Mouse (Mus musculus) stomach, embryonic 14.5 days (tissue): ENCODE measurements around the gene Klk13. TPM values are rescaled to one million over a fixed set of nuclear protein-coding genes. Genes with fewer than 3 reads are reported as not detected.
"Not testable (repeated sequence)": the region's sequence is repeated elsewhere in the genome, so short reads cannot be mapped to it uniquely, and the experiment has no call there.

Experiments used
- ATAC-seq: fragments of 200-750 bp; cut with Nextera tagmentation; 2 replicates; pipeline ENCODE4 v1.8.0; 2017; ENCODE audit warnings: low read depth, moderate TSS enrichment; ENCODE audit not compliant: insufficient number of reproducible peaks, insufficient read depth, low FRiP score
- H3K27ac ChIP-seq: fragments of 300-500 bp; sonication (generic); 2 replicates; pipeline ENCODE4 v1.5.1; 2014; ENCODE audit warnings: mild to moderate bottlenecking, low read length, moderate library complexity, mixed read lengths
- H3K27me3 ChIP-seq: fragments of 300-500 bp; sonication (generic); 2 replicates; pipeline ENCODE4 v1.6.1; 2014; ENCODE audit warnings: low read length, control low read depth, mixed read lengths; ENCODE audit not compliant: control insufficient read depth, insufficient read depth
- H3K36me3 ChIP-seq: fragments of 300-500 bp; sonication (generic); 2 replicates; pipeline ENCODE4 v1.6.1; 2014; ENCODE audit warnings: mild to moderate bottlenecking, control low read depth, low read length, moderate library complexity, mixed read lengths; ENCODE audit not compliant: control insufficient read depth, insufficient read depth
- H3K4me1 ChIP-seq: fragments of 300-500 bp; sonication (generic); 2 replicates; pipeline ENCODE4 v1.6.1; 2014; ENCODE audit warnings: low read length, control low read depth, mixed read lengths; ENCODE audit not compliant: control insufficient read depth, insufficient read depth
- H3K4me2 ChIP-seq: fragments of 300-500 bp; sonication (generic); replicated peaks from 2 replicates; pipeline ENCODE4 v1.6.1; 2014; ENCODE audit warnings: low read depth, low read length, control low read depth
- H3K4me3 ChIP-seq: fragments of 300-500 bp; sonication (generic); 2 replicates; pipeline ENCODE4 v1.5.1; 2014; ENCODE audit warnings: low read depth, low read length, control low read depth
- H3K9ac ChIP-seq: fragments of 300-500 bp; sonication (generic); replicated peaks from 2 replicates; pipeline ENCODE4 v1.6.1; 2014; ENCODE audit warnings: low read depth, mild to moderate bottlenecking, control low read depth, low read length, moderate library complexity, mixed read lengths
- H3K9me3 ChIP-seq: fragments of 300-500 bp; sonication (generic); 2 replicates; pipeline ENCODE4 v1.6.1; 2016; ENCODE audit warnings: low read depth, low read length, control low read depth; ENCODE audit not compliant: control insufficient read depth
- WGBS: fragments of 180-500 bp; shearing (Covaris S2); extraction: QIAGEN DNeasy Blood & Tissue Kit; methylation state at CpG from one replicate; pipeline ENCODE4 v1.1.7; 2014; 5-methylcytosine and 5-hydroxymethylcytosine counted together
- polyA plus RNA-seq: library from polyadenylated mRNA; unstranded; fragments of >200 nt; fragmentation: Nextera tagmentation; extraction: Ambion mirVana; gene quantifications from 2 replicates; pipeline ENCODE4 v1.2.1, GENCODE M21; 2014

Gene Klk13
- polyA plus RNA-seq, 1 experiment from 2014 or later, result 1.8 TPM

GRCm38 (mm10) chr7:43678517-43678916, 33.9 kb upstream of the Klk13 start:
- H3K9ac ChIP-seq, result no peak overlapping the region
- no peak overlapping the region for H3K27ac ChIP-seq
- H3K4me1 ChIP-seq, result no peaks in the 10 kb centered on the region
- H3K4me3 ChIP-seq, result no peak overlapping the region
- no peaks in the 10 kb centered on the region for H3K27me3 ChIP-seq
- H3K9me3 ChIP-seq, result no peaks in the 10 kb centered on the region
- peaks cover 32% of the 10 kb centered on the region for H3K36me3 ChIP-seq
- no peak for ATAC-seq
- H3K4me2 ChIP-seq, result no peak overlapping the region

- no peaks in the 10 kb centered on the region for H3K9me3 ChIP-seq
- H3K4me3 ChIP-seq, result no peak overlapping the region
- no peak overlapping the region for H3K27ac ChIP-seq
- H3K4me2 ChIP-seq, result no peak overlapping the region
- H3K36me3 ChIP-seq, result peaks cover 21% of the 10 kb centered on the region
- H3K9ac ChIP-seq, result no peak overlapping the region
- no peak for ATAC-seq
- H3K4me1 ChIP-seq, result no peaks in the 10 kb centered on the region
- 28% methylated on average over 5 of the region's 5 CpGs for WGBS
- no peaks in the 10 kb centered on the region for H3K27me3 ChIP-seq
Measured at GRCm38 (mm10) chr7:43680960-43681359, 31.4 kb upstream of the Klk13 start.

GRCm38 (mm10) chr7:43682511-43682910, 29.9 kb upstream of the Klk13 start:
- 12% methylated on average over 1 of the region's 1 CpGs for WGBS
- not testable (repeated sequence) for H3K27me3 ChIP-seq, H3K36me3 ChIP-seq, H3K27ac ChIP-seq, H3K4me1 ChIP-seq, ATAC-seq, H3K9ac ChIP-seq, H3K9me3 ChIP-seq, H3K4me3 ChIP-seq, H3K4me2 ChIP-seq

GRCm38 (mm10) chr7:43685088-43685487, 27.3 kb upstream of the Klk13 start:
- H3K4me1 ChIP-seq, result no peaks in the 10 kb centered on the region
- WGBS, result 50% methylated on average over 7 of the region's 7 CpGs
- no peak overlapping the region for H3K4me2 ChIP-seq
- H3K27ac ChIP-seq, result no peak overlapping the region
- H3K27me3 ChIP-seq, result no peaks in the 10 kb centered on the region
- no peak for ATAC-seq
- no peak overlapping the region for H3K9ac ChIP-seq
- no peaks in the 10 kb centered on the region for H3K36me3 ChIP-seq
- no peaks in the 10 kb centered on the region for H3K9me3 ChIP-seq
- no peak overlapping the region for H3K4me3 ChIP-seq

GRCm38 (mm10) chr7:43690118-43690517, 22.2 kb upstream of the Klk13 start, which contains the start of gene Klk14:
Gene Klk14 (plus strand): TSS chr7:43690418.
- no peak within 1 kb of the TSS for H3K27ac ChIP-seq
- H3K9me3 ChIP-seq, result no peaks in the 10 kb centered on the region
- no peak within 1 kb of the TSS for H3K9ac ChIP-seq
- no peaks in the 10 kb centered on the region for H3K4me1 ChIP-seq
- H3K27me3 ChIP-seq, result no peaks in the 10 kb centered on the region
- H3K4me2 ChIP-seq, result no peak within 1 kb of the TSS
- no peaks in the 10 kb centered on the region for H3K36me3 ChIP-seq
- no peak for ATAC-seq
- no peak within 1 kb of the TSS for H3K4me3 ChIP-seq

GRCm38 (mm10) chr7:43710031-43710430, 2.3 kb upstream of the Klk13 start:
- Histone ChIP-seq H3K4me2 (no peak overlapping the region), H3K9me3 (no peaks in the 10 kb centered on the region), H3K9ac (no peak overlapping the region), H3K36me3 (no peaks in the 10 kb centered on the region), H3K27ac (no peak overlapping the region), H3K27me3 (0 out of 2 replicates have a peak, but pooled peaks cover 5% of the 10 kb centered on the region), H3K4me1 (peaks cover 6% of the 10 kb centered on the region; the same call in 1 of the 2 replicates), H3K4me3 (no peak overlapping the region)
- 71% methylated on average over 3 of the region's 3 CpGs for WGBS
- ATAC-seq, result no peak

GRCm38 (mm10) chr7:43712917-43713316, 550 bp downstream of the Klk13 start:
- Histone ChIP-seq H3K4me3 (no peak overlapping the region), H3K4me1 (peaks cover 6% of the 10 kb centered on the region; the same call in 1 of the 2 replicates), H3K9me3 (no peaks in the 10 kb centered on the region), H3K9ac (no peak overlapping the region), H3K27ac (no peak overlapping the region), H3K36me3 (no peaks in the 10 kb centered on the region), H3K27me3 (0 out of 2 replicates have a peak, but pooled peaks cover 5% of the 10 kb centered on the region), H3K4me2 (peak overlapping the region; percentile 16; the same call in 1 of the 2 replicates)
- 0 out of 2 replicates have a peak, but pooled peaks have one; percentile 38 for ATAC-seq
- 8% methylated on average over 9 of the region's 9 CpGs for WGBS

GRCm38 (mm10) chr7:43713741-43714351, 1.5 kb downstream of the Klk13 start:
- no peak for ATAC-seq

GRCm38 (mm10) chr7:43747788-43748187, 35.4 kb downstream of the Klk13 start:
- H3K27me3 ChIP-seq, result no peaks in the 10 kb centered on the region
- no peaks in the 10 kb centered on the region for H3K9me3 ChIP-seq
- WGBS, result 61% methylated on average over 1 of the region's 1 CpGs
- no peak overlapping the region for H3K4me3 ChIP-seq
- H3K27ac ChIP-seq, result no peak overlapping the region
- H3K4me1 ChIP-seq, result no peaks in the 10 kb centered on the region
- no peak overlapping the region for H3K9ac ChIP-seq
- H3K4me2 ChIP-seq, result no peak overlapping the region
- ATAC-seq, result no peak
- H3K36me3 ChIP-seq, result no peaks in the 10 kb centered on the region

More at GRCm38 (mm10) chr7:43713741-43714351, 1.5 kb downstream of the Klk13 start:
- peaks cover 6% of the 10 kb centered on the region; the same call in 1 of the 2 replicates for H3K4me1 ChIP-seq
- 0 out of 2 replicates have a peak overlapping the region, but pooled peaks have one; percentile 16 for H3K4me2 ChIP-seq
- no peak overlapping the region for H3K27ac ChIP-seq
- no peaks in the 10 kb centered on the region for H3K36me3 ChIP-seq
- 10% methylated on average over 19 of the region's 19 CpGs for WGBS
- H3K9me3 ChIP-seq, result no peaks in the 10 kb centered on the region
- 0 out of 2 replicates have a peak, but pooled peaks cover 5% of the 10 kb centered on the region for H3K27me3 ChIP-seq
- H3K4me3 ChIP-seq, result no peak overlapping the region
- no peak overlapping the region for H3K9ac ChIP-seq
